Mouse (Mus musculus) T-helper 1 cell (primary cell): ENCODE measurements around the gene Mypn.

Experiments used
- in situ Hi-C: fragments of 300-600 bp; cut with MboI, MseI; formaldehyde crosslinking; loops from one replicate; pipeline ENCODE4 v1.15.1; 2025; ENCODE audit warnings: high pct_unique_total_duplicates

Mypn gene

GRCm38 (mm10) chr10:63201534-63201933 is 2.2 kb downstream of the Mypn start:
- in situ Hi-C loops, result no loop called here

DNA sequence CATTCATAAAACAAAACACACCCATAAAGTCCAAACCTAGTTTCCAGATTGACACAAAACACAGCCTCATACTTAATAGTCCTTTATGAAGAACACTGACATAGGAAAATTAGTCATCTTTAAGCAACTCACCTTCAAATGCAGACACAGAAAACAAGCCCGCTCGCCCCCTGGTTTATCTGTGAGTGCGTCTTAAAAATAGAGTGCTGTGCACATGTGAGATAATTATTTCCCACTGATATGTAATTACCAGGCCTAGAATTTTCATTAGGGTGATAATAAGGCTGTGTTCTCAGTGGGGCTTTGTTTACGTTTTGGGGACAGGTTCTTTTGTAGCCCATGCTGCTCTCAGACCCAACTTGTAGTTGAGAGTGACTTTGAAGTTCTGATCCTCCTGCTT is 4.7 kb downstream of the Mypn start:
- in situ Hi-C loops, result no loop called here

DNA sequence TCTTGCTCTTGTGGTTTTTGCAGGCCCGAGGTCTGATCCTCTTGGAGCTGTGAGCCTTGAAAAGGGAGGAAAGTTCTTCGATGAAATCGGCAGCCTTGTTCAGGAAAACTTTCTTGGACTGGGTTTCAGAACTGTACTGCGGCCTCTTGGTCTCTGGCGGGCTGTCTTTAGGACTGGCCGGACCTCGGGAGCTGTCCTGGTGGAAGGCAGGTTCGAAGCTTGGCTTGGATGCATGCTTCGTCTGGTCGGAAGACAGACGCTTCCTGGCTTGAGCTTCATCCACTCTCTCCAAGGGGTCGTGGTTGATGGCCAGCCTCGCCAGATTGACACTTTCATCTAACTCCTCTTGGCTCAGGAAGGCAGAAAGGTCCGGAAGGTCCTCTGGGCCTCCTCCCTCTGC is 11.0 kb downstream of the Mypn start:
- in situ Hi-C loops, result no loop called here

DNA sequence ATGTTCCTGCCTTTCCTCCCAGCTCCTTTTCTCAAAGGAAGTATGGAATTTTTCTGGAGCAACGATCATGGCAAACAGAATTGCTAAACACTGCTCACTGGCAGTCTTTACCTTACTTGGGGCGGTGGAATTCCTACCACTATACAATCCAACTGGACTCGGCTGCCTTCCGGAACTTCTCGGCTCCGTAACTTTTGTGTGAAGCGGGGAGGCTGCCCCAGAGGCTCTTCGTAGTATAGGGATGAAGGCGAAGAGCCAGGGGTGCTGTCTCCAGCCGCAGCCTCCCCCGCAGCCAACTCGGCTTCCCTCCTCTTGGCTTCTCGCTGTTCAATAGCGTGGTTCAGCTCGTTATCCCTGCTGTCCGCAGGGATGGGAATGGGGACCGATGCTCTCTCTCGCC is 11.5 kb downstream of the Mypn start:
- in situ Hi-C loops, result no loop called here

DNA sequence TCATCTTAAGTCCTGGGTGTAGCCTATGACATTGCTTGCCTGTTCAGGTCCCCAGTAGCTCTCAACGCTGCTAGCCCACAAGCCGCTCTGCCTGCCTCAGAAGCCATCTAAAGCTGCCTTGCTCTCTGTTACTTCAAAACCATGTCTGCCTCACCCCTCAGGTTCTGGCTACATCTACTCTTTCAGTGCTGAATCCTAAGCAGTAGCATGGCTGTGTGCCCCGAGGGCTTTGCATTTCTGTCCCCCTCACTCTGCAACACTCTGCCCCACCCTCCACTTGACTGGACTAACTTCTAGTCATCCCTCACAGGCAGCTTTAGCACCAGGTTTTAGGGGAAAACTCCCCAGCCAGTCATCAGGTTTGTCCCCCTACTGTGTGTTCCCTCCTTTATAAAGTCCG is 19.3 kb downstream of the Mypn start:
- in situ Hi-C loops, result loop anchor here (5.0 kb wide), 1 partner anchor 48 kb away; no protein-coding TSS in a partner anchor

DNA sequence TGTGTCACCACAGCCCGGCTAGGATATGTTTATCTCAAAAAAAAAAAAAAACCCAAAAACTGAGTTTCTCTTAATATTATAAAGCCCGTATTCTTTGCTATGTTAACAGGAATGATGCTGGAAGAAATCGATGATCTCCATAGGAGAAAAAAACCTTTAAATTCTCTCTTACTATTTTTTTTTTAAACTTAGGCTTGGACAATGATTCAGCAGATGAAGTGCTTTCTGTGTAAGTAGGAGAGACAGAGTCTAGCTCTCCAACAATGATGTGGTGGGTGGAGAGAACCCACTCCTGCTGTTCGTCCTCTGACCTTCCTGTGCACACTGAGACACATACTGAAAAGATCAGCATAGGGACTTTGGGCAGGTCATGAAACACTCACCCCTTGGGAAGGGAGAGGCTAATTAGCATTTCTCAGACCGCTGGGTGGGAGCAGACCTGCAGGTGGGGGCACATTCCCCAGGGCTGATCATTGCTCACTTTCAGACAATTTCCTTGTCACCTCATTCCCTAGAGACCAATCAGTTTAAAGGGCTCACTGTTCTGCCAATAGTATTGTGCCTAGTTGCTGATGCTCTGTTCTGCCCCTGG is 21.5 kb downstream of the Mypn start:
- in situ Hi-C loops, result loop anchor here (5.0 kb wide), 1 partner anchor 50 kb away; no protein-coding TSS in a partner anchor

GRCm38 (mm10) chr10:63181166-63181565 is 22.6 kb downstream of the Mypn start:
- in situ Hi-C loops, result loop anchor here (5.0 kb wide), 1 partner anchor 51 kb away; no protein-coding TSS in a partner anchor

DNA sequence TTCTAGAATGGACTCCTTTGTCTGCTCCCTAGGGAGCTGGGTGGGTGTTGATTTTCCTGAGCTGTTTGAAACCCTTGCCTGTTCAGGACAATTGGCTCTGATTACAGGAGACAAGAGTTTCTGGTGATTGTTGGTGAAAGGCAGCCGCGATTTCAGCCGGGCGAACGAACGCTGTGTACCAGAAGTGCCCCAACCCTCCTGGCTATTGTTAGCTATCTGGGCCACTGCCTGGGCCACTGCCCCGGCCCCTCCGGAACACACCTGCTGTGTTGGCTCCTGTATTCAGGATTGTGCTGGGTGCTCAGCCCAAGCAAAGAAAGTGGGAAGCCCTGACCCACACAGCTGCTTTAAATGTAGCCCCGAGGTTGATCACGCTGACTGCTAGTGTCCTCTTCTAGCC is 24.2 kb downstream of the Mypn start:
- in situ Hi-C loops, result no loop called here

DNA sequence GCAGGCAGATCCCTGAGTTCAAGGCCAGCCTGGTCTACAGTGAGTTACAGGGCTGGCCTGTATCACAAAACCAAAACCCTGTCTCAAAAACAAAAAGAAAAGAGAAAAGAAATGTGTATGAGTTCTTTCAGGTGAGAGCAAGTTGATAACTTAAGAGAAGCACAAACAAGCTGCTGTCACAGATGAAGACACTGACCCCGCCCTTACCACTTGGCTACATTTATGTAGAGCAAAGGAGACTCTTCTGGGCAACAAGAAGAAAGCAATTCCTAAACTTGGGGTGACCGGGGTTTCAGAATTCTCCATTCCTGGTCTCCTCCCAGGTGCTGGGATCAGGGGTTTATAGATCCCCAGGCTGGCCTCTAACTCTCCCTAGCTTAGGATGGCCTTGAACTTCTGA is 25.4 kb downstream of the Mypn start:
- in situ Hi-C loops, result no loop called here

- in situ Hi-C loops, result no loop called here
Measured at GRCm38 (mm10) chr10:63177286-63178140, 26.2 kb downstream of the Mypn start.

- in situ Hi-C loops, result no loop called here
Measured at GRCm38 (mm10) chr10:63176471-63176931, 27.3 kb downstream of the Mypn start.

DNA sequence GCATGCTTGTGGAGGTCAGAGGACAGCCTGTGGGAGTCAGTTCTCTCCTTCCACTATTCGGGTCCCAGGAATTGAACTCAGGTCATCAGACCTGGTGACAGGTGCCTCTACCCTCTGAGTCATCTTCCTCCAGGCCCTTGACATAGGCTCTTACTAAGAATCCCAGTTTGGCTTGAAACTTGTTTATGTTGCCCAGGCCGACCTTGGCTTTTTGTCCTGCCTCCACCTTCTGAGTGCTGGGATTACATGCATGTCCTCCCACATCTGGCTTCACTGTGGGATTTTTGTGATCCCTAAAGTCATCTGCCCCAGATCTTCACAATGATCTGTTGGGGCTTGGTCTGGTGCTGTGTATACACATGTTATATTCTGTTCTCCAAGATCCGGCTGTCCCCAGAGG is 31.7 kb downstream of the Mypn start:
- in situ Hi-C loops, result no loop called here

- in situ Hi-C loops, result no loop called here
Measured at GRCm38 (mm10) chr10:63169503-63169902, 34.2 kb downstream of the Mypn start.

- in situ Hi-C loops, result no loop called here
Measured at GRCm38 (mm10) chr10:63168124-63168523, 35.6 kb downstream of the Mypn start.

- in situ Hi-C loops, result no loop called here
Measured at GRCm38 (mm10) chr10:63167241-63167995, 36.3 kb downstream of the Mypn start.

GRCm38 (mm10) chr10:63165752-63166412 is 37.9 kb downstream of the Mypn start:
- in situ Hi-C loops, result no loop called here

DNA sequence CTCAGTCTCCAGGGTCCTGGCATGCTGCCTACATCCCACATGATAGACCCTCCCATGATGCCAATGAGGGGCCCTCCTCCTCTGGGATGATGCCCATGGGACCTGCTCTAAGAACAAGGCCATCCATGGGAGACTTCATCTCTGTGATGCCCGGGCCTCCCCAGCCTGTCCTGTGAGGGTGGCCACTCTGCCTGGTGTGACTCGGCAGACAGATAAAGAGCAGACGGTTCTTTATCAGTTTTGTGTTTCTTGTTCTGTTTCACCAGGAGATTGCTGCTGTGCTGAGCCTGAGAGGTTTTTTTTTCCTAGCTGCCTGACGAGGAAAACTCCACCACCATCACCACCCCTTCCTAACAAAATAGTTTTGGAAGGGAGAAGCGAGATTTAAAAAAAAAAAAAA is 42.5 kb downstream of the Mypn start:
- in situ Hi-C loops, result no loop called here

DNA sequence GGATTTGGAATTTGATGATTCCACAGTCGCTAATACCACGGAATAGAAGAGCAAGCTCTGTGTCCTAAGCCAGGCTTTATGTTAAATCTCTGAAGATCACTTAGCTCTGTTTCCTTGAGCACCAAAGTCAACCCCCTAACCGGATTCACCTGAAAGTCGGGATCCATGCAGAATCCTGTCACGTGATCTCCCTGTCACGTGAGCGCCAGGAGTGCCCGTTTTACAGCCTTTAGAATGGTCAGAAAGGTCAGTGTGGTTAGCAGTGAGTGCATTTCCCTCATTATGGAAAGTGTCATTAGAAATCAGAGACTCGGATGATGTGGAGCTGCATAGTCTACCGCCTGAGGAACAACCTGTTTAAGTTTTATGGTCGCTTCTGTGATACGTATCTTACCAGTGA is 43.1 kb downstream of the Mypn start:
- in situ Hi-C loops, result no loop called here

DNA sequence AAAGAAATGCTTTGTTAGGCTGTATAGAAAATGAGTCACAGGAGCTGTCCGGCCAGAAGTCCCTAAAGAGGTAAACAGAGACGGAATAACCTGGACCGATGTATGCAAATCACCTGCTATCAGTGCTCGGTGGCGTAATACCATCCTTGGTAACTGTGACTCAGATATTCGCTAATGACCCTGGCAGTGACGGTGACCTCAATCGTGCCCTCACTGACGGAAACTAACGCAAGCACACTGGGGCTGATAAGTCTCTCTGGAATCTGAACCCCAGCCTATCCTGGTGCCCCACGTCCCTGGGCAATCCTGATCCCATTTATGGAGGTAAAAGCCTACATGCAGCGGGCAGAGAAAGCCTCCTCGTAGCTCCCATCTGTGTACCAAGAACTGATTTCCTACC is 45.6 kb downstream of the Mypn start:
- in situ Hi-C loops, result no loop called here

- in situ Hi-C loops, result no loop called here
Measured at GRCm38 (mm10) chr10:63157491-63157890, 46.3 kb downstream of the Mypn start.

- in situ Hi-C loops, result no loop called here
Measured at GRCm38 (mm10) chr10:63156919-63157318, 46.8 kb downstream of the Mypn start.

- in situ Hi-C loops, result no loop called here
Measured at GRCm38 (mm10) chr10:63156351-63156750, 47.4 kb downstream of the Mypn start.
